Mouse (Mus musculus) T-cell, adult 66 days (primary cell): ENCODE measurements around the gene Pars2. TPM values are rescaled to one million over a fixed set of nuclear protein-coding genes. Genes with fewer than 3 reads are reported as not detected.

Source experiments
- total RNA-seq, 2 experiments: library from RNA; stranded (reverse); gene quantifications; 3 replicates in 1 of 2; 4 replicates in 1 of 2; pipeline ENCODE4 v1.2.4; 2023

The Pars2 gene
- total RNA-seq = 1 to 10 TPM; 5.3 to 5.5 TPM

GRCm38 (mm10) chr4:106650833-106651527 is at the start of gene Pars2:
Gene Pars2, plus strand, starts transcription at chr4:106651069.

GRCm38 (mm10) chr4:106617056-106617455 is 33.8 kb upstream of the Pars2 start, which contains the start of gene Lexm:
Gene Lexm, minus strand, starts transcription at chr4:106617241.

GRCm38 (mm10) chr4:106622030-106622493 is 28.8 kb upstream of the Pars2 start, which contains the start of gene Ttc22:
Gene Ttc22, plus strand, starts transcription at chr4:106622432.

GRCm38 (mm10) chr4:106678442-106679118 is 27.7 kb downstream of the Pars2 start, which contains the start of gene Ttc4:
Gene Ttc4, minus strand, starts transcription at chr4:106678944.

Other genes with a start within 250 kb of the Pars2 start
- gene Pcsk9, start 186.7 kb upstream of the Pars2 start, total RNA-seq = not detected
- not detected for gene Bsnd, start 158.8 kb upstream of the Pars2 start, total RNA-seq
- 10 to 100 TPM; 21.4 to 22.3 TPM for gene Dhcr24, start 90.0 kb upstream of the Pars2 start, total RNA-seq
- not detected for gene Lexm, start 33.8 kb upstream of the Pars2 start, total RNA-seq
- gene Ttc22, start 28.6 kb upstream of the Pars2 start, total RNA-seq = not detected
- 10 to 100 TPM; 31.8 to 41.2 TPM for gene Ttc4, start 27.9 kb downstream of the Pars2 start, total RNA-seq
- not detected for gene Mroh7, start 79.9 kb downstream of the Pars2 start, total RNA-seq
- not detected for gene Fam151a, start 82.8 kb downstream of the Pars2 start, total RNA-seq
- 1 to 10 TPM; 3.1 to 4.1 TPM for gene Acot11, start 153.9 kb downstream of the Pars2 start, total RNA-seq